Mouse (Mus musculus) right cerebral cortex, postnatal 14 days (tissue): ENCODE measurements around the gene Gm10337.
A peak's percentile ranks its signal among the peaks of the same experiment; 100 is the strongest.

ENCODE experiments used
- DNase-seq: peaks from one replicate; pipeline ENCODE4 v3.0.0; 2022

Gene Gm10337

GRCm38 (mm10) chr15:102517976-102518858 is 14.7 kb downstream of the Gm10337 start, which contains the start of gene Tarbp2:
Tarbp2 (plus strand) TSS chr15:102518192.
- DNase-seq: peak; percentile 99

GRCm38 (mm10) chr15:102518859-102519201 is 15.3 kb downstream of the Gm10337 start:
- no peak for DNase-seq

DNA sequence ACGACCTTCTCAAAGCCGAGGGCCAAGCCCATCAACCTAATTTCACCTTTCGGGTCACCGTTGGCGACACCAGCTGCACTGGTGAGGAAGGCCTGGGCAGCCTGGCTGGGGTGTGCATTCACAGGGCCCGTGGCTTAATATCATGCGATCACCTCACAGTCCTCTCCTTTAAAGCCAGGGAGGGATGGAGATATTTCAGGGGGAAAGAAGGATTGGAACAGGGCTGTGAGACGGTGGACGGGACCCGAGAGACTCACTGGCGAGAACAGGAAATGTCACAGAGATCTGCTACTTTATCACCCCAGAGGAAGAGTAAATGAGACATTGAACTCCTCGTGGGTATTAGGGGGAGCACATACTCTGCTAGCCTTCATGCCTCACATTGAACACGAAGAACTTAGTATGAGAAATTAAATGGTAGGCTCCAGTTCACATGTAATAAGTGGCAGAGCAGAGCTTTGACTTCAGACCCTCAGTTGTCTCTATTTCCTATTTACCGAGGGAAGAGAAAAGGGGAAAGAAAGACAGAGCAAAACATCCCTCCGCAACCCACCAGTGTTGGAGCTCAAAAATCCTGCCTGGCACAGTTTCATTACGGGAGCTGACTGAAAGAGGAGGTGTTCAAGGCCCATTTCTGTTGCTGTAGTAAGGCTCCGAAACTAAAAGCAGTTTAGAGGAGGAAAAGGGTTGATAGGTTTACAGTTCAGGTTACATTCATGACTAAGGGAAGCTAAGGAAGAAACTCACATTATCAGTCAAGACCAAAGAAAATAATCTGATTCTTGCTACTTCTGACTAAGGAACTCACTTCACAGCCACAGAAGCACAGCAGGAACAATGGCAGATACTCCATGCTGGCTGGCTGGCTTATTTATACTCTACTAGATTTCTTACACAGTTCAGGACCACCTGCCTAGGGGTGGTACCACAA is 16.0 kb downstream of the Gm10337 start:
- no peak for DNase-seq

DNA sequence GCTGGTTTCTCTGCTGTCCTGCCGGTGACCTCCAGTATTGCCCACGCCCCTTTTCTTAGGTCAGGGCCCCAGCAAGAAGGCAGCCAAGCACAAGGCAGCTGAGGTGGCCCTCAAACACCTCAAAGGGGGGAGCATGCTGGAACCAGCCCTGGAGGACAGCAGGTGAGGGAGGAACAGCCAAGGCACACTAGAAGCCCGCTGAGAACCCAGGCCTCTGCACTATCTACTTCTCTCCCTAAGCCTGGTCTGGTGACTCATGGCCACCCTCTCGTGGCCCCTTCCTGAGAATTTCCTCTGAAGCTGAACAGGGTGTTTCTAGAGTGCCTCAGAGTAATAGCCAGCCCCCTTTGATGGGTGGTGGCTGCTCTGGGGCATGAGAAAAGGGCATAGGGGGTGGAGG is 16.9 kb downstream of the Gm10337 start:
- DNase-seq: no peak

- DNase-seq: no peak
These were observed 18.0 kb downstream of the Gm10337 start for GRCm38 (mm10) chr15:102521480-102521879.

DNA sequence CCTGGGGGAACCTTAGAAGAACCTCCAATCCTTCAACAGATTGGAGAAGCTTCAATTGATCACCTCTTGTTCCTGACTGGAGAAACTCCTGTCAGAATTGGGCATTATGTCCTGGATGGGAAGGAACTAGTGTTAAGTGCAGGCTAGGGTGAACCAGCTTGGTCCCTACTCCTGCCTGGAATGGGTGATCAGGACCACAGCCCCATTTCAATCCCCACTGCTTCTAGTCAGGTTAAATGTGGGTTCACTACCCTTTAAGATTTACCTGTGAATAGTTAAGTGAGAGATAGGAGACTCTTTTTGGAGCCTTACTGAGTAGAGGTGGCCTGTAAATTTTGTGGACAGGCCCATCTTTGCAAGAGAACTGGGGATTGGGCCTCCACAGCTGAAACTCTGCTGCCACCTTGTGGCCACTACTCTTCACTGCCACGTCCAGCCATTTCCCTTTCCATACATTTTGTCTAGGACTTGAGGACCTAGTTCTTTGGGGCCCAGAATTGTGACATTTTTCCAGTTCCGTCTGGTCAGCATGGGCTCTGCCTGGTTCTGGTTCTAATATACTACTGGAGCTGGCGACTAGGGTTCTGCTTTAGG is 21.5 kb downstream of the Gm10337 start, which contains the start of gene Npff:
Gene Npff, minus strand, starts transcription at position 51 of the 594 bp plus-strand sequence.
- peak; percentile 76 for DNase-seq

DNA sequence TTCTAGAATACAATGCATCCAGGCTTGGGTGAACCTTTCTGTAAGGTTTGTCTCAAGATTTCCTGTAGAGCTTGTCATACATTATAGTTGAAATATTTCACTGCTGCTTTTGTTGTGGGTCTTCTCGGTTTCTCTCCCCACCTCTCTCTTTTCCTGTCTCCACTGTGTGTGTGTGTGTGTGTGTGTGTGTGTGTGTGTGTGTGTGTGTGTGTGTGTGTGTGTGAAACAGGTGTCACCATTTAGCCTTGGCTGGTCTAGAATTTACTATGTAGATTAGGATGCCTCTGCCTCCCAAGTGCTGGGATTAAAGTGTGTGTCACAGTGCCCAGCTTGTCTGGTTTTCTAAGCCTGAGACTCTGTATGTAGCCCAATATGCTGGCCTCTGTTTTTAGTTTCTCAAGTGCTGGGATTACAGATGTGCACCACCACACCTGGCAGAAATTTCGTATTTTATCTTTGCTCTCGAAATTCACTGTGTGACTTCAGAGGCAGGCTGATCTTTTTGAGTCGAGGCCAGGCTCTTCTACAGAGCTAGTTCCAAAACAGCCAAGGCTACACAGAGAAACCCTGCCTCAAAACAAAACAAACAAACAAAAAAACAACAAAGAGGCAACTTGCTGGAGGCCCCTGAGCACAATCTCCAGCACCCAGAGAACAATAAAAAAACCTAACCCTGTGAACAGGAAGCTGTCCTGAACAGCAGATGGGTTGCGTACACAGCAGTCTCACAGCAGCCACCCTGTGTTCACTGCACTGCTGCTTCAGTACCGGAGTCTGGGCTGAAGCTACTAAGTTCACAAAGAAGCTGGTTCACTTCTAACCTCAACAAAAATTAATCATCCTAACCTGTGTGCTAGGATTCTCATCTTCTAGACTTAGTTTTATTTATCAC is 22.8 kb downstream of the Gm10337 start:
- no peak for DNase-seq

- DNase-seq: no peak
These were observed 24.4 kb downstream of the Gm10337 start for GRCm38 (mm10) chr15:102527936-102528335.

DNA sequence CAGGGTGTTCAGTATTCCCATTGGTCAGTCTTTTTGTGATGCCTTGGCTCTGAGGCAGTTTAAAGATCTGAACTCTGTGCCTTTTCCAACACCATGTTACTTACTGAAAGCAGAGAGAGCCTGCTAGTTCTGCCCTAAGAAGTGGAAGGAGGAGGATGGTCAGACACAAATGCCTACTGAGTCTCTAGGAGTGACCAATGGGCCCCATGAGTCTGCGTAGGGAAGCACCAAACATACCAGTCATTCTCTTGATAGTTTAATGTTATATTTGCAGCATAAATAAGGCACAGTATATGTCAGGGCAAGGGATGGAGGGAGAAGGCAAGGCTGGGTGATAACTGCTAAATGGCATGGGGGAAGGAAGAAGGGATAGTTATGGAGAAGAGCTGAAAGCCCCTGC is 24.9 kb downstream of the Gm10337 start:
- DNase-seq: no peak

- no peak for DNase-seq
These were observed 27.0 kb downstream of the Gm10337 start for GRCm38 (mm10) chr15:102530566-102530965.

- no peak for DNase-seq
These were observed 28.1 kb downstream of the Gm10337 start for GRCm38 (mm10) chr15:102531586-102531985.

- no peak for DNase-seq
These were observed 28.8 kb downstream of the Gm10337 start for GRCm38 (mm10) chr15:102532106-102532900.

- DNase-seq: no peak
These were observed 30.4 kb downstream of the Gm10337 start for GRCm38 (mm10) chr15:102533926-102534325.

DNA sequence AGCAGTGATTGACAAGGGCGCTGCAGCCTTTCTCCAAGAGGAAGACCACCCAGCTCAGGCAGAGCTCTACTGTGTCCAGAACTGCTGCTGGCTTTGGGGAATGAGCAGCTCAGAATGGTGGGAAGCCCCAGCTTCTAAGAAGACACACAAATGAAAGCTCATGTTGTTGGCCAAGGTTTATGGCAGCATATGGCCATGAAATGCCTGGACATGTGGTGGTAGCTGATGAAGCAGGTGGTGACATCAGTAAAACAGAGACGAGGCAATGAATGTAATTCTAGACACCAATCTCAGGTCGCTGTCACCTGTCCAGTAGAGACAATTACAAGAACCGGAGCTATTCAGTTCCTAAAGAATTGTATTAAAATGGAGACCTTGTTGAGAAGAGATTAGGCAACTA is 41.3 kb downstream of the Gm10337 start:
- no peak for DNase-seq

DNA sequence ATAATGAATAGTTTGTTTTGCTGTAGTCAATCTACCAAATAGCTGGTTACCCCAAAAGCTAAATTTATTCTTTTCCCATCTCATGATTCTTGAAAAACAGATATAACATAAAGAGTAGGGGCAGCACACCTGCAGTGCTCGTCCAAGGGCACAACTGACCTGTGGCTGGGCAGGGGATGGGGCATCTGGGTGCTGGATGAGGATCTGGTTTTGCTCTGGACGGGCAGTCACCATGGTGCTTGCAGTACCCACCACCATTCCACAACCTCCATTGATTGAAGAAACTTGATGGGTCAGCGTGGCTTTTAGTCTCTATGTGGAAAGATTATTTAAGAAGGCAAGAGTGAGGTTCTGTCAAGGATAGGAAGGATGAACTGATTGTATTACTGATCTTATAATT is 42.7 kb downstream of the Gm10337 start:
- no peak for DNase-seq

- DNase-seq: peak; percentile 71
These were observed 43.3 kb downstream of the Gm10337 start for GRCm38 (mm10) chr15:102546677-102547427.

DNA sequence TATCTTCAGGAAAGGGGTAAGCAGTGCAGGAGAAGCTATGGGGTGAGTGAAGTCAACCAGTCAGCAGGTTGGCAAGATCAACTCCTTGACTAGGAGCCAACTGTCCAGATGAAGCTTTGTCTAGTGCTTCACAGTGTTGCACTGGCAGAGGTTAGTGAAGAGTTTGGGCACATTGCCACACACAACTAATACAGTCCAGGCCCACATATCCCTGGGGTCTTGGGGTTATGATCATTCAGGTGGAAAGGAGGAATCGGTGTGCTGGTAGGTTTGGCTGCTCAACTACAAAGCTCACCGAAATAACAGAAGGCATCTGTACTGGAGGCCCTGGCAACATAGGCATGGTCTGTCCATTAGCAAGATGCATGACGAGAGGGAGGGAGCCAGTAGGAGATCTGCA is 44.0 kb downstream of the Gm10337 start:
- DNase-seq: no peak

DNA sequence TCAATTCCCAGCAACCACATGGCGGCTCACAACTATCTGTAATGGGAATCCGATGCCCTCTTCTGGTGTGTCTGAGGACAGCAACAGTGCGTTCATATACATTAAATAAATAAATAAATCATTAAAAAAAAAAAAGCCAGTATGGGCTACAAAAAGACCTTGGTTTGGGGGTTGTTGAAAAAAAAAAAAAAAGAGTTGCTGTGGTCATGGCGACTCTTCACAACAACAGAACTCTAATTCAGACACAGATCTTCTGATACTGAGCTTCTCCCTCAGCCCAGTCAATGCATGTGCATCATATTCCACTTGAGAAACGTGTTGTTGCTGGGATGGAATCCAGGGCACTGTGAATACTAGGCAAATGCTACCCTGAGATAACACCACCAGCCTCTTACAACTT is 49.1 kb downstream of the Gm10337 start:
- DNase-seq: no peak
